Mouse (Mus musculus): Measurements from ENCODE around the gene Dpf3. TPM values are rescaled to one million over a fixed set of nuclear protein-coding genes. Genes with fewer than 3 reads are reported as not detected.

Dpf3 gene
- 6.6 and 7.0 TPM in 2 replicates for polyA plus RNA-seq (2015; fragmentation: Nextera tagmentation; extraction: Ambion mirVana)

- under 1% methylated on average over 31 of the region's 31 CpGs for WGBS (ENCODE audit: insufficient replicate concordance)
- Histone ChIP-seq H3K27ac (peak within 1 kb of the TSS; percentile 90), H3K4me1 (replicated peaks) (peaks cover 55% of the 10 kb centered on the region), H3K36me3 (no peaks in the 10 kb centered on the region), H3K9me3 (replicated peaks) (peaks cover 3% of the 10 kb centered on the region), H3K27me3 (peaks cover 43% of the 10 kb centered on the region), H3K4me3 (replicated peaks) (peak within 1 kb of the TSS; percentile 89), H3K4me2 (peak within 1 kb of the TSS; percentile 95), H3K9ac (peak within 1 kb of the TSS; percentile 87)
- ATAC-seq (ENCODE audit: low read depth) (peak; percentile 95), DNase-seq (peak; percentile 99)
Observed at GRCm38 (mm10) chr12:83487476-83487991, at the start of gene Dpf3. Gene Dpf3 (minus strand): TSS chr12:83487716.

GRCm38 (mm10) chr12:83536039-83536438, 48.5 kb upstream of the Dpf3 start:
- no peak for DNase-seq
- 76% methylated on average over 9 of the region's 9 CpGs for WGBS (ENCODE audit: insufficient replicate concordance)
- no peak overlapping the region for H3K4me2 ChIP-seq
- peaks cover 61% of the 10 kb centered on the region for H3K36me3 ChIP-seq
- H3K4me3 ChIP-seq (replicated peaks): no peak overlapping the region
- no peak overlapping the region for H3K9ac ChIP-seq
- H3K9me3 ChIP-seq (replicated peaks): no peaks in the 10 kb centered on the region
- no peak overlapping the region for H3K27ac ChIP-seq
- H3K27me3 ChIP-seq: no peaks in the 10 kb centered on the region
- ATAC-seq (ENCODE audit: low read depth): no peak
- H3K4me1 ChIP-seq (replicated peaks): no peaks in the 10 kb centered on the region

- 83% methylated on average over 11 of the region's 11 CpGs for WGBS (ENCODE audit: insufficient replicate concordance)
- no peak for DNase-seq
- H3K27me3 ChIP-seq: no peaks in the 10 kb centered on the region
- no peak overlapping the region for H3K27ac ChIP-seq
- no peaks in the 10 kb centered on the region for H3K4me1 ChIP-seq (replicated peaks)
- no peaks in the 10 kb centered on the region for H3K9me3 ChIP-seq (replicated peaks)
- H3K9ac ChIP-seq: no peak overlapping the region
- peaks cover 56% of the 10 kb centered on the region for H3K36me3 ChIP-seq
- no peak overlapping the region for H3K4me3 ChIP-seq (replicated peaks)
- H3K4me2 ChIP-seq: no peak overlapping the region
- ATAC-seq (ENCODE audit: low read depth): no peak
Observed at GRCm38 (mm10) chr12:83535428-83535827, 47.9 kb upstream of the Dpf3 start.

GRCm38 (mm10) chr12:83534190-83534589, 46.7 kb upstream of the Dpf3 start:
- Histone ChIP-seq H3K27ac (no peak overlapping the region), H3K4me2 (no peak overlapping the region), H3K36me3 (peaks cover 48% of the 10 kb centered on the region), H3K4me1 (replicated peaks) (no peaks in the 10 kb centered on the region), H3K4me3 (replicated peaks) (no peak overlapping the region), H3K9ac (no peak overlapping the region), H3K27me3 (no peaks in the 10 kb centered on the region), H3K9me3 (replicated peaks) (no peaks in the 10 kb centered on the region)
- 65% methylated on average over 3 of the region's 3 CpGs for WGBS (ENCODE audit: insufficient replicate concordance)
- ATAC-seq (ENCODE audit: low read depth) (no peak), DNase-seq (no peak)

GRCm38 (mm10) chr12:83532966-83533365, 45.5 kb upstream of the Dpf3 start:
- Histone ChIP-seq H3K4me1 (replicated peaks) (no peaks in the 10 kb centered on the region), H3K27me3 (no peaks in the 10 kb centered on the region), H3K4me3 (replicated peaks) (no peak overlapping the region), H3K36me3 (peaks cover 39% of the 10 kb centered on the region), H3K4me2 (no peak overlapping the region), H3K27ac (no peak overlapping the region), H3K9ac (no peak overlapping the region), H3K9me3 (replicated peaks) (no peaks in the 10 kb centered on the region)
- 85% methylated on average over 3 of the region's 3 CpGs for WGBS (ENCODE audit: insufficient replicate concordance)
- ATAC-seq (ENCODE audit: low read depth) (no peak), DNase-seq (no peak)

- no peak overlapping the region for H3K4me3 ChIP-seq (replicated peaks)
- H3K9me3 ChIP-seq (replicated peaks): no peaks in the 10 kb centered on the region
- peaks cover 40% of the 10 kb centered on the region for H3K36me3 ChIP-seq
- no peak overlapping the region for H3K27ac ChIP-seq
- peaks cover 3% of the 10 kb centered on the region; the same call in 1 of the 2 replicates for H3K4me1 ChIP-seq (replicated peaks)
- ATAC-seq (ENCODE audit: low read depth) (no peak), DNase-seq (no peak)
- no peak overlapping the region for H3K9ac ChIP-seq
- no peaks in the 10 kb centered on the region for H3K27me3 ChIP-seq
- no peak overlapping the region for H3K4me2 ChIP-seq
- 76% methylated on average over 6 of the region's 6 CpGs for WGBS (ENCODE audit: insufficient replicate concordance)
Observed at GRCm38 (mm10) chr12:83531992-83532391, 44.5 kb upstream of the Dpf3 start.

- peaks cover 27% of the 10 kb centered on the region for H3K4me1 ChIP-seq (replicated peaks)
- H3K9me3 ChIP-seq (replicated peaks): no peaks in the 10 kb centered on the region
- peaks cover 17% of the 10 kb centered on the region for H3K36me3 ChIP-seq
- no peaks in the 10 kb centered on the region for H3K27me3 ChIP-seq
- WGBS (ENCODE audit: insufficient replicate concordance): 76% methylated on average over 5 of the region's 5 CpGs
- DNase-seq (no peak), ATAC-seq (ENCODE audit: low read depth) (no peak)
- no peak overlapping the region for H3K4me2 ChIP-seq
- H3K27ac ChIP-seq: no peak overlapping the region
- H3K4me3 ChIP-seq (replicated peaks): no peak overlapping the region
- no peak overlapping the region for H3K9ac ChIP-seq
Observed at GRCm38 (mm10) chr12:83528665-83529064, 41.1 kb upstream of the Dpf3 start.

- DNase-seq (no peak), ATAC-seq (ENCODE audit: low read depth) (no peak)
- no peak overlapping the region for H3K27ac ChIP-seq
- H3K4me2 ChIP-seq: no peak overlapping the region
- no peaks in the 10 kb centered on the region for H3K9me3 ChIP-seq (replicated peaks)
- H3K9ac ChIP-seq: no peak overlapping the region
- peaks cover 32% of the 10 kb centered on the region for H3K4me1 ChIP-seq (replicated peaks)
- H3K27me3 ChIP-seq: no peaks in the 10 kb centered on the region
- H3K4me3 ChIP-seq (replicated peaks): no peak overlapping the region
- WGBS (ENCODE audit: insufficient replicate concordance): 77% methylated on average over 6 of the region's 6 CpGs
- H3K36me3 ChIP-seq: peaks cover 14% of the 10 kb centered on the region
Observed at GRCm38 (mm10) chr12:83527816-83528215, 40.3 kb upstream of the Dpf3 start.

- H3K4me1 ChIP-seq (replicated peaks): peaks cover 40% of the 10 kb centered on the region
- no peak overlapping the region for H3K4me2 ChIP-seq
- ATAC-seq (ENCODE audit: low read depth) (peak; percentile 42; the same call in 1 of the 2 replicates), DNase-seq (no peak)
- H3K9me3 ChIP-seq (replicated peaks): no peaks in the 10 kb centered on the region
- no peaks in the 10 kb centered on the region for H3K27me3 ChIP-seq
- no peak overlapping the region for H3K4me3 ChIP-seq (replicated peaks)
- no peak overlapping the region for H3K9ac ChIP-seq
- WGBS (ENCODE audit: insufficient replicate concordance): 60% methylated on average over 18 of the region's 18 CpGs
- peak overlapping the region; percentile 34; the same call in 1 of the 2 replicates for H3K27ac ChIP-seq
- H3K36me3 ChIP-seq: peaks cover 14% of the 10 kb centered on the region
Observed at GRCm38 (mm10) chr12:83525822-83526544, 38.5 kb upstream of the Dpf3 start.

GRCm38 (mm10) chr12:83524329-83524728, 36.8 kb upstream of the Dpf3 start:
- no peak overlapping the region for H3K27ac ChIP-seq
- no peak for DNase-seq
- peaks cover 11% of the 10 kb centered on the region for H3K36me3 ChIP-seq
- no peak for ATAC-seq (ENCODE audit: low read depth)
- no peaks in the 10 kb centered on the region for H3K27me3 ChIP-seq
- peaks cover 54% of the 10 kb centered on the region for H3K4me1 ChIP-seq (replicated peaks)
- WGBS (ENCODE audit: insufficient replicate concordance): 70% methylated on average over 5 of the region's 5 CpGs
- no peak overlapping the region for H3K9ac ChIP-seq
- H3K4me2 ChIP-seq: no peak overlapping the region
- H3K9me3 ChIP-seq (replicated peaks): no peaks in the 10 kb centered on the region
- H3K4me3 ChIP-seq (replicated peaks): no peak overlapping the region

GRCm38 (mm10) chr12:83523892-83524291, 36.4 kb upstream of the Dpf3 start:
- ATAC-seq (ENCODE audit: low read depth) (no peak), DNase-seq (no peak)
- no peaks in the 10 kb centered on the region for H3K9me3 ChIP-seq (replicated peaks)
- 0 out of 2 replicates have a peak overlapping the region, but pooled peaks have one; percentile 13 for H3K9ac ChIP-seq
- peaks cover 55% of the 10 kb centered on the region for H3K4me1 ChIP-seq (replicated peaks)
- no peaks in the 10 kb centered on the region for H3K27me3 ChIP-seq
- H3K4me3 ChIP-seq (replicated peaks): no peak overlapping the region
- H3K4me2 ChIP-seq: no peak overlapping the region
- 74% methylated on average over 4 of the region's 4 CpGs for WGBS (ENCODE audit: insufficient replicate concordance)
- peaks cover 11% of the 10 kb centered on the region for H3K36me3 ChIP-seq
- no peak overlapping the region for H3K27ac ChIP-seq

- Histone ChIP-seq H3K9ac (no peak overlapping the region), H3K27ac (no peak overlapping the region), H3K4me1 (replicated peaks) (peaks cover 60% of the 10 kb centered on the region), H3K27me3 (no peaks in the 10 kb centered on the region), H3K9me3 (replicated peaks) (no peaks in the 10 kb centered on the region), H3K4me2 (no peak overlapping the region), H3K4me3 (replicated peaks) (no peak overlapping the region), H3K36me3 (peaks cover 11% of the 10 kb centered on the region)
- DNase-seq (no peak), ATAC-seq (ENCODE audit: low read depth) (no peak)
- WGBS (ENCODE audit: insufficient replicate concordance): 86% methylated on average over 6 of the region's 6 CpGs
Observed at GRCm38 (mm10) chr12:83523056-83523455, 35.5 kb upstream of the Dpf3 start.

Data from liver, embryonic 13.5 days (tissue).